Mouse (Mus musculus) cerebellum, adult 2 months (tissue): ENCODE measurements around the gene Sppl3.

ENCODE experiments used
- CTCF ChIP-seq: fragments of 200-500 bp; IDR thresholded peaks from 2 replicates; pipeline ENCODE4 v1.5.1; 2011; ENCODE audit warnings: low read depth, mild to moderate bottlenecking, control low read depth, low read length, moderate library complexity, borderline replicate concordance; ENCODE audit not compliant: insufficient read depth
- POLR2A ChIP-seq: fragments of 200-500 bp; IDR thresholded peaks from 2 replicates; pipeline ENCODE4 v1.6.1; 2011; ENCODE audit warnings: low read length, control low read depth, borderline replicate concordance; ENCODE audit not compliant: insufficient read depth

DNA sequence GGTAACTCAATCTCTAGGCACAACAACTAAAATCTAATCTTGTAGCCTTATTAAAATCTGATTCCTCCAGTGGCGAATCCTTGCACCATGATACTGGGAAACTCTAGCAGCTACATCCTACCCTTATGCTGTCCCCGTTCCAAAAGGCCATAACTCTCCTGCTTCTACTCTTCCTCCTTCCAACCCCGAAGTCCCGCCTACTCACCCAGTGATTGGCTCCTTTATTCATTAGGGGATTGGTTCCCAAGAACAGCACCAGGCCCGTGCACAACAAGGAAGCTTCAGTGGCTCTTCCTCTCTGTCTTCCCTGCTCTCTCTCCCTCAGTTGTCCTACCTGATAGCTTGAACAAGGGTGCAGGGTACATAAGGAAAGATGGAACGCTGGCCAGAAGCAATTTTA is 39.8 kb downstream of the Sppl3 start:
- no peak for TF ChIP-seq POLR2A
- no peak for TF ChIP-seq CTCF
